Comparison of ENCODE assay signal across 8 mouse cellular contexts in the genomic region with DNA sequence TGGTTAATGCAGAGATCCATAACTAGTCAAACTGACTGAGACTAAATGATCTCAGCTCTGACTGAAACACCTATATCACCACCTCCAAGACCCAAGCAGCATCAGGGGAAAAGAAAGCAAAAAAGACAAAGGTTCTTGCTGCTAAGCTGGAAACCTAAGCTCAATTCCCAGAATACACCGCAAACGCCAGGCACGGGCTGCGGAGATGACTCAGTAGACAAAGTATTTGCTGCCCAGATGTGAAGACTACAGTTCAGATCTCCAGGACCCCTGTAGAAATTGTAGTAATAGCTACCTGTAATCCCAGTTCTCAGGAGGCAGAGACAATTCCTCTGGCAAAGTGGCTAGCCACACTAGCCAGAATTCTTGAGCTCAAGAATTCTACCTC. TPM values are rescaled to one million over a fixed set of nuclear protein-coding genes. Genes with fewer than 3 reads are reported as not detected.
DNase-seq lines count a peak whose midpoint lies in the region; ATAC-seq lines count a peak whose summit lies in the region.

No protein-coding gene starts in this region.

- H3K4me1 ChIP-seq in forebrain, embryonic 12.5 days: peaks cover 28% of the 10 kb centered on the region
- peaks cover 9% of the 10 kb centered on the region for H3K4me1 ChIP-seq in forebrain, embryonic 16.5 days (replicated peaks; ENCODE audit: control insufficient read depth, insufficient read depth, low read length)
- H3K4me1 ChIP-seq in limb, embryonic 12.5 days (replicated peaks): peaks cover 20% of the 10 kb centered on the region
- H3K4me1 ChIP-seq in limb, embryonic 10.5 days: peaks cover 12% of the 10 kb centered on the region
- peaks cover 21% of the 10 kb centered on the region for H3K4me1 ChIP-seq in hindbrain, embryonic 15.5 days (replicated peaks)
- H3K4me1 ChIP-seq in neural tube, embryonic 14.5 days (ENCODE audit: control insufficient read depth, insufficient read depth, low read length): peaks cover 11% of the 10 kb centered on the region

- no peak overlapping the region for H3K4me3 ChIP-seq in forebrain, embryonic 12.5 days (replicated peaks)
- H3K4me3 ChIP-seq in forebrain, embryonic 16.5 days (replicated peaks; ENCODE audit: low read length): no peak overlapping the region
- H3K4me3 ChIP-seq in limb, embryonic 12.5 days (replicated peaks): 0 out of 2 replicates have a peak overlapping the region, but pooled peaks have one; percentile 96
- H3K4me3 ChIP-seq in limb, embryonic 10.5 days: no peak overlapping the region; the same call in 1 of the 2 replicates
- H3K4me3 ChIP-seq in hindbrain, embryonic 15.5 days: no peak overlapping the region
- 0 out of 2 replicates have a peak overlapping the region, but pooled peaks have one; percentile 88 for H3K4me3 ChIP-seq in neural tube, embryonic 14.5 days (ENCODE audit: low read depth, low read length)

- no peaks in the 10 kb centered on the region for H3K36me3 ChIP-seq in forebrain, embryonic 12.5 days (replicated peaks)
- H3K36me3 ChIP-seq in forebrain, embryonic 16.5 days (ENCODE audit: control insufficient read depth, insufficient read depth): no peaks in the 10 kb centered on the region
- no peaks in the 10 kb centered on the region; the same call in 1 of the 2 replicates for H3K36me3 ChIP-seq in limb, embryonic 12.5 days
- H3K36me3 ChIP-seq in limb, embryonic 10.5 days: 0 out of 2 replicates have a peak, but pooled peaks cover 3% of the 10 kb centered on the region
- H3K36me3 ChIP-seq in hindbrain, embryonic 15.5 days: no peaks in the 10 kb centered on the region
- no peaks in the 10 kb centered on the region for H3K36me3 ChIP-seq in neural tube, embryonic 14.5 days (ENCODE audit: control insufficient read depth, insufficient read depth, low read length)

- H3K4me2 ChIP-seq in forebrain, embryonic 12.5 days: peak overlapping the region; percentile 85; the same call in 1 of the 2 replicates
- no peak overlapping the region for H3K4me2 ChIP-seq in forebrain, embryonic 16.5 days (ENCODE audit: low read length)
- no peak overlapping the region for H3K4me2 ChIP-seq in limb, embryonic 12.5 days
- peak overlapping the region; percentile 74 for H3K4me2 ChIP-seq in hindbrain, embryonic 15.5 days
- H3K4me2 ChIP-seq in neural tube, embryonic 14.5 days (ENCODE audit: low read depth, low read length): no peak overlapping the region

- 93% methylated on average over 4 of the region's 4 CpGs for WGBS in forebrain, embryonic 12.5 days
- WGBS in forebrain, embryonic 16.5 days: 87% methylated on average over 4 of the region's 4 CpGs
- 90% methylated on average over 4 of the region's 4 CpGs for WGBS in limb, embryonic 12.5 days
- 89% methylated on average over 4 of the region's 4 CpGs for WGBS in limb, embryonic 10.5 days
- WGBS in hindbrain, embryonic 15.5 days: 88% methylated on average over 4 of the region's 4 CpGs
- WGBS in neural tube, embryonic 14.5 days: 90% methylated on average over 4 of the region's 4 CpGs

- H3K27me3 ChIP-seq in forebrain, embryonic 12.5 days: no peaks in the 10 kb centered on the region
- H3K27me3 ChIP-seq in forebrain, embryonic 16.5 days (replicated peaks; ENCODE audit: control insufficient read depth, insufficient read depth, low read length): no peaks in the 10 kb centered on the region
- H3K27me3 ChIP-seq in limb, embryonic 12.5 days: no peaks in the 10 kb centered on the region
- no peaks in the 10 kb centered on the region for H3K27me3 ChIP-seq in limb, embryonic 10.5 days (ENCODE audit: low read depth, poor library complexity, severe bottlenecking)
- no peaks in the 10 kb centered on the region for H3K27me3 ChIP-seq in hindbrain, embryonic 15.5 days
- H3K27me3 ChIP-seq in neural tube, embryonic 14.5 days (ENCODE audit: control insufficient read depth, insufficient read depth, low read length): no peaks in the 10 kb centered on the region

- no peaks in the 10 kb centered on the region for H3K9me3 ChIP-seq in forebrain, embryonic 12.5 days
- H3K9me3 ChIP-seq in forebrain, embryonic 16.5 days (ENCODE audit: control insufficient read depth, low read length): no peaks in the 10 kb centered on the region
- no peaks in the 10 kb centered on the region for H3K9me3 ChIP-seq in limb, embryonic 12.5 days
- H3K9me3 ChIP-seq in limb, embryonic 10.5 days (replicated peaks): no peaks in the 10 kb centered on the region
- H3K9me3 ChIP-seq in hindbrain, embryonic 15.5 days: no peaks in the 10 kb centered on the region
- no peaks in the 10 kb centered on the region for H3K9me3 ChIP-seq in neural tube, embryonic 14.5 days (ENCODE audit: control insufficient read depth, low read length)

- no peak overlapping the region for H3K9ac ChIP-seq in forebrain, embryonic 12.5 days
- H3K9ac ChIP-seq in forebrain, embryonic 16.5 days (replicated peaks; ENCODE audit: low read depth, low read length): no peak overlapping the region
- H3K9ac ChIP-seq in limb, embryonic 12.5 days (replicated peaks): no peak overlapping the region
- no peak overlapping the region; the same call in 1 of the 2 replicates for H3K9ac ChIP-seq in hindbrain, embryonic 15.5 days
- H3K9ac ChIP-seq in neural tube, embryonic 14.5 days (replicated peaks; ENCODE audit: low read depth, low read length): no peak overlapping the region

- DNase-seq in limb, embryonic 10.5 days (ENCODE audit: low spot score): no peak
- no peak for DNase-seq in Muller cell, postnatal 12 days (ENCODE audit: inconsistent ontology term)
- no peak for DNase-seq in adrenal gland, postnatal 25 days

- ATAC-seq in forebrain, embryonic 12.5 days (ENCODE audit: low FRiP score): no peak
- no peak for ATAC-seq in forebrain, embryonic 16.5 days
- ATAC-seq in limb, embryonic 12.5 days (ENCODE audit: insufficient number of reproducible peaks, insufficient read depth, low FRiP score, low TSS enrichment, low read depth): no peak
- ATAC-seq in hindbrain, embryonic 15.5 days (ENCODE audit: low FRiP score, low read depth): no peak
- ATAC-seq in neural tube, embryonic 14.5 days (ENCODE audit: low read depth): no peak

- no peak overlapping the region for H3K27ac ChIP-seq in forebrain, embryonic 12.5 days
- H3K27ac ChIP-seq in forebrain, embryonic 16.5 days (ENCODE audit: low read length): no peak overlapping the region
- no peak overlapping the region for H3K27ac ChIP-seq in limb, embryonic 12.5 days
- H3K27ac ChIP-seq in limb, embryonic 10.5 days: no peak overlapping the region
- H3K27ac ChIP-seq in hindbrain, embryonic 15.5 days (replicated peaks): 0 out of 2 replicates have a peak overlapping the region, but pooled peaks have one; percentile 80
- H3K27ac ChIP-seq in neural tube, embryonic 14.5 days (ENCODE audit: low read depth, low read length): no peak overlapping the region

RNA-seq across cellular contexts. Expression of gene Uggt1, which starts 0.3 kb away (rescaled TPM):
- polyA plus RNA-seq in forebrain, embryonic 12.5 days (2016; fragmentation: Nextera tagmentation; extraction: Ambion mirVana): 59.8 and 65.3 TPM in 2 replicates
- 50.8 and 56.9 TPM in 2 replicates for polyA plus RNA-seq in forebrain, embryonic 16.5 days (2015; fragmentation: Nextera tagmentation; extraction: Ambion mirVana)
- 47.2 and 52.9 TPM in 2 replicates for polyA plus RNA-seq in limb, embryonic 12.5 days (2016; fragmentation: Nextera tagmentation; extraction: Ambion mirVana)
- 54.1 and 55.2 TPM in 2 replicates for polyA plus RNA-seq in limb, embryonic 10.5 days (2016; fragmentation: Nextera tagmentation; extraction: Ambion mirVana)
- polyA plus RNA-seq in hindbrain, embryonic 15.5 days (2015; fragmentation: Nextera tagmentation; extraction: Ambion mirVana): 44.7 and 52.1 TPM in 2 replicates
- polyA plus RNA-seq in neural tube, embryonic 14.5 days (2014; fragmentation: Nextera tagmentation; extraction: Ambion mirVana): 61.6 and 63.6 TPM in 2 replicates
- total RNA-seq in adrenal gland, postnatal 25 days (2021): 47.5 and 53.2 TPM in 2 replicates

RNA-seq across cellular contexts. Expression of gene Neurl3, which starts 29.7 kb away (rescaled TPM):
- polyA plus RNA-seq in forebrain, embryonic 12.5 days (2016; fragmentation: Nextera tagmentation; extraction: Ambion mirVana): 0.34 and 0.45 TPM in 2 replicates
- polyA plus RNA-seq in forebrain, embryonic 16.5 days (2015; fragmentation: Nextera tagmentation; extraction: Ambion mirVana): 0.41 and 0.47 TPM in 2 replicates
- polyA plus RNA-seq in limb, embryonic 12.5 days (2016; fragmentation: Nextera tagmentation; extraction: Ambion mirVana): 0.55 and 0.74 TPM in 2 replicates
- 0.45 and 1.0 TPM in 2 replicates for polyA plus RNA-seq in limb, embryonic 10.5 days (2016; fragmentation: Nextera tagmentation; extraction: Ambion mirVana)
- 1.6 TPM in 2 replicates for polyA plus RNA-seq in hindbrain, embryonic 15.5 days (2015; fragmentation: Nextera tagmentation; extraction: Ambion mirVana)
- 1.1 and 2.1 TPM in 2 replicates for polyA plus RNA-seq in neural tube, embryonic 14.5 days (2014; fragmentation: Nextera tagmentation; extraction: Ambion mirVana)
- 4.3 and 4.6 TPM in 2 replicates for total RNA-seq in adrenal gland, postnatal 25 days (2021)

Comparison
In these comparisons a context has a peak if more than half of its experiments do, and no peak if none do; other contexts are left out.
1. H3K4me2 ChIP-seq: peak in forebrain, embryonic 12.5 days (single experiment) and hindbrain, embryonic 15.5 days (single experiment); none in forebrain, embryonic 16.5 days (single experiment), limb, embryonic 12.5 days (single experiment) and neural tube, embryonic 14.5 days (single experiment).
2. H3K4me3 ChIP-seq: peak in limb, embryonic 12.5 days (single experiment) and neural tube, embryonic 14.5 days (single experiment); none in forebrain, embryonic 12.5 days (single experiment), forebrain, embryonic 16.5 days (single experiment), limb, embryonic 10.5 days (single experiment) and hindbrain, embryonic 15.5 days (single experiment).